Mouse (Mus musculus) heart, postnatal 0 days (tissue): Measurements from ENCODE around the gene Ablim1. TPM values are rescaled to one million over a fixed set of nuclear protein-coding genes. Genes with fewer than 3 reads are reported as not detected.
A peak's percentile ranks its signal among the peaks of the same experiment; 100 is the strongest.

Experiments
- ATAC-seq: fragments of 200-750 bp; cut with Nextera tagmentation; 2 replicates; pipeline ENCODE4 v1.8.0; 2017; ENCODE audit warnings: low read depth, moderate number of reproducible peaks, moderate library complexity; ENCODE audit not compliant: insufficient read depth
- DNase-seq: peaks from one replicate; pipeline ENCODE4 v3.0.0-alpha.2; 2016; ENCODE audit warnings: low spot score
- H3K27ac ChIP-seq: fragments of 300-500 bp; sonication (generic); 2 replicates; pipeline ENCODE4 v1.5.1; 2014; ENCODE audit warnings: low read depth, mild to moderate bottlenecking
- H3K27me3 ChIP-seq: fragments of 300-500 bp; sonication (generic); 2 replicates; pipeline ENCODE4 v1.6.1; 2014; ENCODE audit warnings: low read length, mixed read lengths; ENCODE audit not compliant: control insufficient read depth, insufficient read depth
- H3K36me3 ChIP-seq: fragments of 300-500 bp; sonication (generic); replicated peaks from 2 replicates; pipeline ENCODE4 v1.6.1; 2014; ENCODE audit warnings: low read length, mixed read lengths; ENCODE audit not compliant: control insufficient read depth, insufficient read depth
- H3K4me1 ChIP-seq: fragments of 300-500 bp; sonication (generic); 2 replicates; pipeline ENCODE4 v1.6.1; 2014; ENCODE audit warnings: antibody characterized with exemption; ENCODE audit not compliant: control insufficient read depth, insufficient read depth
- H3K4me2 ChIP-seq: fragments of 300-500 bp; sonication (generic); 2 replicates; pipeline ENCODE4 v1.6.1; 2014; ENCODE audit warnings: low read depth, mild to moderate bottlenecking, low read length, moderate library complexity
- H3K4me3 ChIP-seq: fragments of 300-500 bp; sonication (generic); 2 replicates; pipeline ENCODE4 v1.5.1; 2014; ENCODE audit warnings: low read depth, low read length
- H3K9ac ChIP-seq: fragments of 300-500 bp; sonication (generic); replicated peaks from 2 replicates; pipeline ENCODE4 v1.6.1; 2014; ENCODE audit warnings: low read depth, low read length, mixed read lengths
- H3K9me3 ChIP-seq: fragments of 300-500 bp; sonication (generic); replicated peaks from 2 replicates; pipeline ENCODE4 v1.6.1; 2016; ENCODE audit warnings: low read length; ENCODE audit not compliant: control insufficient read depth
- CTCF ChIP-seq: IDR thresholded peaks from 2 replicates; pipeline ENCODE4 v1.5.1; 2016; ENCODE audit warnings: antibody characterized with exemption, control low read depth, low read depth
- EP300 ChIP-seq: IDR thresholded peaks from 2 replicates; pipeline ENCODE4 v1.6.1; 2016; ENCODE audit warnings: antibody characterized with exemption, low read depth
- WGBS: fragments of 180-500 bp; shearing (Covaris S2); extraction: QIAGEN DNeasy Blood & Tissue Kit; methylation state at CpG from one replicate; pipeline ENCODE4 v1.1.7; 2014; 5-methylcytosine and 5-hydroxymethylcytosine counted together
- polyA plus RNA-seq: library from polyadenylated mRNA; unstranded; fragments of >200 nt; fragmentation: Nextera tagmentation; extraction: Ambion mirVana; gene quantifications from 2 replicates; pipeline ENCODE4 v1.2.1, GENCODE M21; 2015
- total RNA-seq: library from RNA; depleted of rRNA; stranded (reverse); fragments of >200 nt; gene quantifications from 2 replicates; pipeline ENCODE4 v1.2.3, GENCODE M21; 2014; ENCODE audit warnings: low replicate concordance

Ablim1 gene
- total and polyA plus RNA-seq, 2 experiments from 2014 or later: 106 to 235 TPM

GRCm38 (mm10) chr19:57128037-57128436 lies 186.7 kb downstream of the Ablim1 start:
- Histone ChIP-seq H3K4me3 (no peak overlapping the region), H3K27me3 (no peaks in the 10 kb centered on the region), H3K4me1 (peaks cover 11% of the 10 kb centered on the region; the same call in 1 of the 2 replicates), H3K36me3 (peaks cover 71% of the 10 kb centered on the region), H3K27ac (no peak overlapping the region), H3K4me2 (no peak overlapping the region), H3K9ac (no peak overlapping the region), H3K9me3 (no peaks in the 10 kb centered on the region)
- DNase-seq: no peak
- ATAC-seq: no peak
- no peak for TF ChIP-seq EP300
- TF ChIP-seq CTCF: no peak
- 74% methylated on average over 6 of the region's 6 CpGs for WGBS

DNA sequence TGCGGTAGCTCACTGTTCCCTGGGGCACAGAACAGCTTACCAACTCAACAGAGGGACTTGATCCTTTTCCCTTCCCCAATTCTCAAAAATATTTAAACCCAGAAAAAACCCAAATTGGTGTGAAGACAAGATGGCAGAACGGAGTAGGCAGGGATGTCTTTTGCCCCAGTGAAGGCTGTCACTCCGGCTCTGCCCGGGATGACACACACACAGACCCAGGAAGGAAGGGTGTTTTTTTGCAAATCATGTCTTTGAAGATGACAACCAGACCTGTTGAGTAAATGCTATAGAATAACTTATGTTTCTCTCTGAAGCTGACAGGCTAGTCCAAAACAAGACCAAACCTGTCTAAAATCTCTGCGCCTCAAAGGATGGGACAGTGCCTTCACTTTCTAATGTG lies 187.2 kb downstream of the Ablim1 start:
- H3K9ac ChIP-seq: no peak overlapping the region
- H3K4me3 ChIP-seq: no peak overlapping the region
- DNase-seq (no peak), ATAC-seq (no peak)
- H3K36me3 ChIP-seq: peaks cover 71% of the 10 kb centered on the region
- 90% methylated on average over 5 of the region's 5 CpGs for WGBS
- no peak overlapping the region for H3K4me2 ChIP-seq
- H3K27me3 ChIP-seq: no peaks in the 10 kb centered on the region
- no peak overlapping the region for H3K27ac ChIP-seq
- H3K4me1 ChIP-seq: peaks cover 11% of the 10 kb centered on the region; the same call in 1 of the 2 replicates
- no peak for TF ChIP-seq EP300
- no peak for TF ChIP-seq CTCF
- H3K9me3 ChIP-seq: no peaks in the 10 kb centered on the region

DNA sequence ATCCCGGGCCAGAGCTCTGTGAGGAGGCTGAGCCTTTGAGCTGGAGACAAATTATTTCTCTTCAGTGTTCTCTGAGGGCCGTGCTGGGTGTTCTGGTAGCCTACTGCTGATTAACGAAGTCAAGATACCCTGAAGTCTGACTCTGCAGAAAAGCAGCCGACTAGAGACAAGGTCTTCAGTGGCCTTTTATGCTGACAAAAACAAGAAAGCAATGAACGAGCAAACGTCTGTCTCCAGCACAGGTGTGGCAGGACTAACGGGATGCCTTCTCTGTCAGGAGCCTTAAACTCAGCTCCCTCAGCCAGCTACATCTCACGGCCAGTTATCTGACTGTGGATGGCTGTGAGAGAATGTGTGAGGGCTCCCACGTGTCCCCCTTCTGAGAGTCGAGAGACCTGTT lies 187.8 kb downstream of the Ablim1 start:
- no peak overlapping the region for H3K9ac ChIP-seq
- ATAC-seq: no peak
- no peaks in the 10 kb centered on the region for H3K9me3 ChIP-seq
- no peak for DNase-seq
- H3K27ac ChIP-seq: no peak overlapping the region
- peaks cover 11% of the 10 kb centered on the region; the same call in 1 of the 2 replicates for H3K4me1 ChIP-seq
- 55% methylated on average over 10 of the region's 10 CpGs for WGBS
- H3K4me2 ChIP-seq: no peak overlapping the region
- H3K36me3 ChIP-seq: peaks cover 71% of the 10 kb centered on the region
- H3K4me3 ChIP-seq: no peak overlapping the region
- no peaks in the 10 kb centered on the region for H3K27me3 ChIP-seq
- TF ChIP-seq EP300 (no peak), CTCF (no peak)

- Histone ChIP-seq H3K27me3 (no peaks in the 10 kb centered on the region), H3K36me3 (peaks cover 50% of the 10 kb centered on the region)
- ATAC-seq: no peak
Measured at GRCm38 (mm10) chr19:57124906-57125305, 189.8 kb downstream of the Ablim1 start.

DNA sequence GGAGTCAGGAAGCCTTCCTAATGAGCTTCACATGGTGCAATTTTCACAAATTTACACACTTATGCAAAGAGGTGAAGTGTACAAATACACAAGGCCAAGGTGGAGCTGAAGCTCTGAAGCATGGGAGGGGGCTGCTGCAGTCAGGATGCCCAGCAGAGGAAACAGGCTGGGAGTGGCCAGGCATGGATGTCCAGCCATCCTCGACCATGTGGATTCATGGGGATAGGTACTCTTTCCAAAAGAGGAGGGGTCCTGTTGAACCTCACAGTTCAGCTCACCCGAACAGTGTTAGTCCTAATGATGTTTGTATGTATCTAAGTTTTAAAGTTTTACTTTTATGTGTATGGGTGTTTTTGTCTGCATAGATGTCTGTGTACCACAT lies 190.6 kb downstream of the Ablim1 start:
- peaks cover 22% of the 10 kb centered on the region for H3K4me1 ChIP-seq
- H3K27me3 ChIP-seq: no peaks in the 10 kb centered on the region
- no peaks in the 10 kb centered on the region for H3K9me3 ChIP-seq
- no peak overlapping the region for H3K4me2 ChIP-seq
- H3K27ac ChIP-seq: peak overlapping the region; percentile 74
- H3K36me3 ChIP-seq: peaks cover 44% of the 10 kb centered on the region
- 77% methylated on average over 2 of the region's 2 CpGs for WGBS
- H3K4me3 ChIP-seq: no peak overlapping the region
- no peak for TF ChIP-seq CTCF
- TF ChIP-seq EP300: no peak
- ATAC-seq (no peak), DNase-seq (no peak)
- no peak overlapping the region for H3K9ac ChIP-seq

More at GRCm38 (mm10) chr19:57124906-57125305, 189.8 kb downstream of the Ablim1 start:
- no peak for TF ChIP-seq CTCF
- no peak for TF ChIP-seq EP300
- WGBS: 58% methylated on average over 4 of the region's 4 CpGs
- H3K9me3 ChIP-seq: no peaks in the 10 kb centered on the region
- peak overlapping the region; percentile 40 for H3K27ac ChIP-seq
- no peak overlapping the region for H3K4me2 ChIP-seq
- H3K4me1 ChIP-seq: peaks cover 15% of the 10 kb centered on the region
- DNase-seq: no peak
- no peak overlapping the region for H3K9ac ChIP-seq
- no peak overlapping the region for H3K4me3 ChIP-seq

GRCm38 (mm10) chr19:57123503-57124137 lies 191.1 kb downstream of the Ablim1 start:
- DNase-seq (peak; percentile 60), ATAC-seq (peak; percentile 64)
- TF ChIP-seq EP300 (no peak), CTCF (no peak)
- Histone ChIP-seq H3K36me3 (peaks cover 39% of the 10 kb centered on the region), H3K27me3 (no peaks in the 10 kb centered on the region), H3K4me2 (no peak overlapping the region), H3K4me1 (peaks cover 26% of the 10 kb centered on the region), H3K27ac (peak overlapping the region; percentile 74), H3K9ac (no peak overlapping the region), H3K4me3 (no peak overlapping the region), H3K9me3 (no peaks in the 10 kb centered on the region)
- WGBS: 58% methylated on average over 11 of the region's 11 CpGs
